Mouse (Mus musculus) ES-Bruce4 (cell line): ENCODE data around the gene Col1a1. TPM values are rescaled to one million over a fixed set of nuclear protein-coding genes. Genes with fewer than 3 reads are reported as not detected.
"Not testable (repeated sequence)": the region's sequence is repeated elsewhere in the genome, so short reads cannot be mapped to it uniquely, and the experiment has no call there.

ENCODE experiments used
- H3K27ac ChIP-seq: 2 replicates; pipeline ENCODE4 v1.5.1; 2012; ENCODE audit warnings: low read length, inconsistent platforms; ENCODE audit not compliant: insufficient read depth
- H3K27me3 ChIP-seq: 2 replicates; pipeline ENCODE4 v1.6.1; 2012; ENCODE audit warnings: mild to moderate bottlenecking, low read length, inconsistent platforms; ENCODE audit not compliant: control insufficient read depth, poor library complexity, insufficient read depth, severe bottlenecking
- H3K36me3 ChIP-seq: 2 replicates; pipeline ENCODE4 v1.6.1; 2012; ENCODE audit warnings: inconsistent platforms, mild to moderate bottlenecking, low read length, moderate library complexity; ENCODE audit not compliant: control insufficient read depth, poor library complexity, insufficient read depth, severe bottlenecking
- H3K4me1 ChIP-seq: one replicate; pipeline ENCODE4 v1.8.1; 2011; ENCODE audit warnings: low read length; ENCODE audit not compliant: control insufficient read depth, insufficient read depth
- H3K4me3 ChIP-seq: 2 replicates; pipeline ENCODE4 v1.5.1; 2011; ENCODE audit warnings: low read depth, mild to moderate bottlenecking, low read length
- H3K9ac ChIP-seq: 2 replicates; pipeline ENCODE4 v1.6.1; 2012; ENCODE audit warnings: low read depth, mild to moderate bottlenecking, inconsistent platforms; ENCODE audit not compliant: poor library complexity, severe bottlenecking
- H3K9me3 ChIP-seq: replicated peaks from 2 replicates; pipeline ENCODE4 v1.6.1; 2012; ENCODE audit warnings: mild to moderate bottlenecking, low read length, inconsistent platforms; ENCODE audit not compliant: control insufficient read depth, poor library complexity, insufficient read depth, severe bottlenecking
- CTCF ChIP-seq: IDR thresholded peaks from one replicate; pipeline ENCODE4 v1.8.1; 2011; ENCODE audit warnings: low read depth, low read length
- EP300 ChIP-seq: IDR thresholded peaks from 2 replicates; pipeline ENCODE4 v1.6.1; 2011; ENCODE audit warnings: low read depth, low read length; ENCODE audit not compliant: insufficient read depth
- POLR2A ChIP-seq: IDR thresholded peaks from one replicate; pipeline ENCODE4 v1.8.1; 2011; ENCODE audit warnings: low read length; ENCODE audit not compliant: insufficient read depth
- polyA plus RNA-seq: library from polyadenylated mRNA; stranded (reverse); fragments of >200 nt; gene quantifications from 2 replicates; pipeline ENCODE4 v1.2.4, GENCODE M21; 2011; ENCODE audit warnings: low read depth; ENCODE audit not compliant: missing spikeins, insufficient read depth, insufficient read length

Gene Col1a1
- polyA plus RNA-seq, 1 experiment: 17.1 TPM

DNA sequence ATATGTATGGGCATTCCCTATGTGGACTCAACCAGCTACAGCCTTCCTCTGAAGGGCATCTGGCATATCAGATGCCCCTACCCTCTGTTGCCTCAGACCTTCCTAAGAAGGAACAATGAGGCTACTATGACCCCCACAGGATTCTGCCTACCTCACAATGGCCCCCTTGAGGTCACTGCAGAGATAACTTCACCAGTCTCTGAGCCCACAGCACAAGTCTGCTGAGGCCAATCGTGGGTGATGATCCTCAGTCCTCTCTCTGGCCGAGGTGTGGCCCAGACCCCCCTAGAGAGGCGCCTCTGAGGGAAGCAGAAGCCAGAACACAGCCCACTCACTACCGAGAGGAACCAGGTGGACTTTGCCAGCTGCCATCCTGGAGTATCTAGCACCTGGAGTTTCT is 31.4 kb downstream of the Col1a1 start, which contains the start of gene Hils1:
Gene Hils1 (plus strand): TSS at position 175 of the 400 bp plus-strand sequence.
- Histone ChIP-seq H3K27ac (no peak within 1 kb of the TSS), H3K4me1 (no peaks in the 10 kb centered on the region), H3K36me3 (no peaks in the 10 kb centered on the region), H3K9me3 (no peaks in the 10 kb centered on the region), H3K9ac (no peak within 1 kb of the TSS), H3K4me3 (no peak within 1 kb of the TSS), H3K27me3 (no peaks in the 10 kb centered on the region)
- TF ChIP-seq POLR2A: no peak

GRCm38 (mm10) chr11:94968187-94968586 is 32.2 kb downstream of the Col1a1 start:
- TF ChIP-seq POLR2A (no peak), CTCF (no peak), EP300 (no peak)
- Histone ChIP-seq H3K4me1 (no peaks in the 10 kb centered on the region), H3K9ac (no peak overlapping the region), H3K36me3 (no peaks in the 10 kb centered on the region), H3K27ac (no peak overlapping the region), H3K27me3 (no peaks in the 10 kb centered on the region), H3K9me3 (no peaks in the 10 kb centered on the region), H3K4me3 (no peak overlapping the region)

DNA sequence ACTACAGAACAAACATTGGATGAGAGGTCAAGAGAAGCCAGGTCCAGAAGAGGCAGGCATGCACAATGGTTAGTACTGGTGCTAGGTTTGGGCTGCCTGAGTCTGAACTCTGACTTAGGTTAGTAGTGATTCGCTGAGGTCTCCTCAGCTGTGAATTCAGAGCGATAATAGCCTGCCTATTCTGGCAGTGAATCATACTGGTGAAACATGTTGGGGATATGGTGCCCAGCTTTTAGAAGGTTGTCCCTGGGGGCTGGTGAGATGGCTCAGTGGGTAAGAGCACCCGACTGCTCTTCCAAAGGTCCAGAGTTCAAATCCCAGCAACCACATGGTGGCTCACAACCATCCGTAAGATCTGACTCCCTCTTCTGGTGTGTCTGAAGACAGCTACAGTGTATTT is 33.7 kb downstream of the Col1a1 start:
- H3K36me3 ChIP-seq, H3K4me1 ChIP-seq, H3K4me3 ChIP-seq, H3K27ac ChIP-seq, H3K9me3 ChIP-seq, H3K9ac ChIP-seq, H3K27me3 ChIP-seq: not testable (repeated sequence)

DNA sequence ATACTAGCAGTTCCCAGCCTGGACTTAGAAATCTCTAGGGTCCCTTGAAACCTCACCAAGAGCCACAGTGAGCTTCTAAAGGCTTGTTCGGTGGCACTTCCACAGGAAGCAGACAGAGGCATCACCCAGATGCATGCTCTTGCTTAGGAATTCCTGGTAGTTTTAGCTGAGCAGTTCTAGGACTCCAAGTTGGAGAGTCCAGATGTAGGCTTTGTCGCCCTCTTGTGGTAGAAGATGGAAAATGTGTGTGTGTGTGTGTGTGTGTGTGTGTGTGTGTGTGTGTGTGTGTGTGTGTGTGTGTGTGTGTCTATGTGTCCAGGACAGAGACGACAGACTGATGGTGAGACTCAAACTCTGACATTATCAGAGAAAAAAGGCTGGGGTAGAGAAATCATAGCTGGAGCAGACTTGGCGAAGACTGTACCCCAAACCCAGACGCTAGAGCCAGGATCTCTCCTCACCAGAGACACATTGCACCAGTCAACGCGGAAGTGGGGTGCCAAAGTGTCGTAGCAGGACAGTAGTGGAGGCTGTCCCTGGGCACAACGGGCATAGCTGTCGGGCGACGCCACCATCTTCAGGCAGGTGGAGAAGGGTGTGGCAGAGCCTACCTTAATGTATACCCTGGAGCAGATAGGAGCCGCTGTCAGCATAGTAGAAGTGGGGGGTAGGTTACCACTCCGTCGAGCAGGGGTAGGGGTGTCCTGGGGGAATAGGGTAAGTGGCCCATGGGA is 34.4 kb downstream of the Col1a1 start:
- no peak overlapping the region for H3K9ac ChIP-seq
- no peak for TF ChIP-seq EP300
- no peak for TF ChIP-seq POLR2A
- TF ChIP-seq CTCF: peak; percentile 30
- no peaks in the 10 kb centered on the region for H3K4me1 ChIP-seq
- H3K27ac ChIP-seq: no peak overlapping the region
- no peak overlapping the region for H3K4me3 ChIP-seq
- H3K27me3 ChIP-seq: no peaks in the 10 kb centered on the region
- H3K36me3 ChIP-seq: no peaks in the 10 kb centered on the region
- H3K9me3 ChIP-seq: no peaks in the 10 kb centered on the region

DNA sequence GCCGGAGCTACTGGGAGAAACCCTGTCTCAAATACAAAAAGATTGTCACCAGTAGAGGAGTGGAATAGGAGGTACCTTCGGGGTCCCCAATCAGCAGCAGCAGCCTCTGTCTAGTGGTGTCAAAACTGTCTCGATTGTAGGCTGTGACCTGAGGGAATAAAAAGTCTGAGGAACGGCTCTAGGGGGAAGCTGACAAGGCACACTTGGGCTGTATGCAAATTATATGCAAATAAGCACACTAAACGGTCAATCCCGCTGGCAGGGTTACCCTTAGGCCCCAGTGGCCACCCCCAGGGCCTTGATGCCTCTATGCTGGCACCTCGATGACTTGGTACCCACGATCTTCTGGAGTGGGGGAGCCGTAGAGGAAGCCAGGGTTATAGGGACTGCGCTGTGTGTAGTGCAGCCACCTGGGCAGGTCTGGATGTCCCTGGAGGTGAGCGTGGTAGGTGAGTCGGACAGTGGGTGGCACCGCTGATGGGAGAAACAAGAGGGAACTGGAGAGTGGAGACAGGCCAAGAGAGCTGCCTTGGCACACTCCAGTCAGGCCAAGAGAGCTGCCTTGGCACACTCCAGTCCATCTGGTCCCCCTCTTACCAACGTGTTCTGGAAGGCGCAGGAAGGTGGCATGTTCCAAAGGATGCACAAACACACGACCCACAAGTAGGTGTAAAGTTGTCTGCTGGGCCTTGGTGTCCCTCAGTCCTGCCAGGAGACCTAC is 36.0 kb downstream of the Col1a1 start:
- Histone ChIP-seq H3K9me3 (no peaks in the 10 kb centered on the region), H3K4me3 (no peak overlapping the region), H3K4me1 (no peaks in the 10 kb centered on the region), H3K27me3 (no peaks in the 10 kb centered on the region), H3K9ac (no peak overlapping the region), H3K36me3 (no peaks in the 10 kb centered on the region), H3K27ac (no peak overlapping the region)
- TF ChIP-seq CTCF: no peak
- no peak for TF ChIP-seq POLR2A
- no peak for TF ChIP-seq EP300

GRCm38 (mm10) chr11:94972887-94973286 is 36.9 kb downstream of the Col1a1 start:
- Histone ChIP-seq H3K27me3 (no peaks in the 10 kb centered on the region), H3K4me3 (no peak overlapping the region), H3K9ac (no peak overlapping the region), H3K36me3 (no peaks in the 10 kb centered on the region), H3K4me1 (no peaks in the 10 kb centered on the region), H3K9me3 (no peaks in the 10 kb centered on the region), H3K27ac (no peak overlapping the region)
- TF ChIP-seq EP300 (no peak), CTCF (no peak), POLR2A (no peak)
